Mouse (Mus musculus): Measurements from ENCODE around the gene Apln.

GRCm38 (mm10) chrX:48054186-48055015 is 19.7 kb upstream of the Apln start:
- TF ChIP-seq CTCF (IDR thresholded peaks at IDR 0.05; ENCODE audit: borderline replicate concordance, control insufficient read depth, extremely low read depth, insufficient read depth, low read length, poor library complexity) (no peak), POLR2A (IDR thresholded peaks at IDR 0.05; ENCODE audit: control insufficient read depth, extremely low read depth, insufficient read depth, low read length, poor library complexity) (no peak)
